Mouse (Mus musculus) midbrain, embryonic 12.5 days (tissue): ENCODE results near the gene Samt4. TPM values are rescaled to one million over a fixed set of nuclear protein-coding genes. Genes with fewer than 3 reads are reported as not detected.
"Not testable (repeated sequence)": the region's sequence is repeated elsewhere in the genome, so short reads cannot be mapped to it uniquely, and the experiment has no call there.

ENCODE experiments used
- ATAC-seq: fragments of 200-750 bp; cut with Nextera tagmentation; 2 replicates; pipeline ENCODE4 v1.8.0; 2017; ENCODE audit warnings: low read depth, moderate TSS enrichment, moderate library complexity; ENCODE audit not compliant: low FRiP score
- H3K27ac ChIP-seq: fragments of 300-500 bp; sonication (generic); replicated peaks from 2 replicates; pipeline ENCODE4 v1.5.1; 2016; ENCODE audit warnings: mild to moderate bottlenecking
- H3K27me3 ChIP-seq: fragments of 300-500 bp; sonication (generic); 2 replicates; pipeline ENCODE4 v1.6.1; 2016; ENCODE audit warnings: mild to moderate bottlenecking
- H3K36me3 ChIP-seq: fragments of 300-500 bp; sonication (generic); 2 replicates; pipeline ENCODE4 v1.6.1; 2016
- H3K4me1 ChIP-seq: fragments of 300-500 bp; sonication (generic); 2 replicates; pipeline ENCODE4 v1.6.1; 2016
- H3K4me2 ChIP-seq: fragments of 300-500 bp; sonication (generic); replicated peaks from 2 replicates; pipeline ENCODE4 v1.6.1; 2016; ENCODE audit warnings: mild to moderate bottlenecking, moderate library complexity
- H3K4me3 ChIP-seq: fragments of 300-500 bp; sonication (generic); 2 replicates; pipeline ENCODE4 v1.5.1; 2016; ENCODE audit warnings: mild to moderate bottlenecking
- H3K9ac ChIP-seq: fragments of 300-500 bp; sonication (generic); replicated peaks from 2 replicates; pipeline ENCODE4 v1.6.1; 2016; ENCODE audit warnings: mild to moderate bottlenecking, moderate library complexity
- H3K9me3 ChIP-seq: fragments of 300-500 bp; sonication (generic); 2 replicates; pipeline ENCODE4 v1.6.1; 2016; ENCODE audit warnings: mild to moderate bottlenecking
- WGBS: fragments of 180-500 bp; shearing (Covaris S2); methylation state at CpG from one replicate; pipeline ENCODE4 v1.1.7; 2016; 5-methylcytosine and 5-hydroxymethylcytosine counted together
- polyA plus RNA-seq: library from polyadenylated mRNA; unstranded; fragments of >200 nt; fragmentation: Nextera tagmentation; extraction: Ambion mirVana; gene quantifications from 2 replicates; pipeline ENCODE4 v1.2.1, GENCODE M21; 2016

Gene Samt4
- not detected in 2 replicates for polyA plus RNA-seq

- ATAC-seq: no peak
- Histone ChIP-seq H3K4me3 (no peak within 1 kb of the TSS), H3K27me3 (no peaks in the 10 kb centered on the region), H3K4me2 (no peak within 1 kb of the TSS), H3K9me3 (0 out of 2 replicates have a peak, but pooled peaks cover 5% of the 10 kb centered on the region), H3K4me1 (no peaks in the 10 kb centered on the region), H3K27ac (no peak within 1 kb of the TSS), H3K9ac (no peak within 1 kb of the TSS), H3K36me3 (no peaks in the 10 kb centered on the region)
Measured at GRCm38 (mm10) chrX:154481702-154482101, at the start of gene Samt4. Gene Samt4 (plus strand): TSS chrX:154482002.

DNA sequence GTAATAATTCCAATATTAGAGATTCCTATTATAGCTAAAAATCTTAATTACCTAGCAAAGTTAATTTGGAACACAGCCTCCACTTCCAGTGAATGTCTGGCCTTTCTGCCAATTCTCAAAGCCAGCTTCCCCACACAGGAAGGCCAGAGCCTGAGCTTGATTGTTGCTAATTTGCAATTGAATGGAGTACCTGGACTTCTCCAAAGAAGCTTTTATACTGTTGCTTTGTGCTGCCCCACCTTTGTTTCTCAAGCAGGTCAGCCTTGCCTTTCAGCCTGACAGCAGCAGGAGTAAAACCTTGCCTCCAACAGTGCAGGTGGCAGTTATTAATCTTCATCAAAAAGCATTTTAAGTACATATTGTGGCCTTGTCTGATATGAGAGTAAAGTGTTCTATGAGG lies 38.1 kb upstream of the Samt4 start:
- not testable (repeated sequence) for H3K4me3 ChIP-seq, H3K9ac ChIP-seq, H3K4me2 ChIP-seq, H3K4me1 ChIP-seq, H3K27ac ChIP-seq, H3K27me3 ChIP-seq, H3K36me3 ChIP-seq, H3K9me3 ChIP-seq, ATAC-seq

DNA sequence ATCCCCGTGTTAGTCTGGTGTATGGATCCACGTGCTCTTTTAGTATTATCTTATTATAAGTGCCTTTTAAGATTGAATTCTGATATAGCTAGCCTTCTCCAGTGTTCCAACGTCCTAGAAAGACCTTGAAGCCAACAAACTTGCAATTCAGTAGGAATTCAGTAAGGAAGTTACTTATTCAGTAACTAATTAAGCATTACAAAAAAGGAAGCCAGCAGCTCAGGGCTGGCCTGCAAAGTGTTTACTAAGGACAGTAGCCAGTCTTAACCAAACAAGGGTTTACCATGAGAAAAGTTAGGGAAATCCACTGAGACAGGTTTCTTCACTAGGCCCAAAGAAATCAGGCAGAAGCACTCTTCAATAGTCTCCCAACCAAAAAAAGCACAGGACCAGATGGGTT lies 13.4 kb upstream of the Samt4 start:
- not testable (repeated sequence) for H3K4me1 ChIP-seq, ATAC-seq, H3K27ac ChIP-seq, H3K36me3 ChIP-seq, H3K9ac ChIP-seq, H3K4me3 ChIP-seq, H3K9me3 ChIP-seq, H3K27me3 ChIP-seq, H3K4me2 ChIP-seq
- 65% methylated on average over 3 of the region's 3 CpGs for WGBS

Other genes starting within 250 kb of the Samt4 start
- gene 4930524N10Rik, start 138.6 kb upstream of the Samt4 start, polyA plus RNA-seq: not detected in 2 replicates
- not detected in 2 replicates for gene Samt2, start 97.4 kb downstream of the Samt4 start, polyA plus RNA-seq